Mouse (Mus musculus) neural tube, embryonic 15.5 days (tissue): ENCODE measurements around the gene Hectd4. TPM values are rescaled to one million over a fixed set of nuclear protein-coding genes. Genes with fewer than 3 reads are reported as not detected.

ENCODE experiments used
- ATAC-seq: fragments of 200-750 bp; cut with Nextera tagmentation; 2 replicates; pipeline ENCODE4 v1.8.0; 2017; ENCODE audit warnings: mild to moderate bottlenecking, moderate TSS enrichment, moderate library complexity; ENCODE audit not compliant: low FRiP score
- H3K27ac ChIP-seq: fragments of 300-500 bp; sonication (generic); replicated peaks from 2 replicates; pipeline ENCODE4 v1.5.1; 2015; ENCODE audit warnings: mild to moderate bottlenecking, inconsistent platforms
- H3K27me3 ChIP-seq: fragments of 300-500 bp; sonication (generic); replicated peaks from 2 replicates; pipeline ENCODE4 v1.6.1; 2015; ENCODE audit warnings: inconsistent platforms
- H3K36me3 ChIP-seq: fragments of 300-500 bp; sonication (generic); 2 replicates; pipeline ENCODE4 v1.6.1; 2015; ENCODE audit warnings: inconsistent platforms
- H3K4me1 ChIP-seq: fragments of 300-500 bp; sonication (generic); 2 replicates; pipeline ENCODE4 v1.6.1; 2015; ENCODE audit warnings: inconsistent platforms
- H3K4me2 ChIP-seq: fragments of 300-500 bp; sonication (generic); 2 replicates; pipeline ENCODE4 v1.6.1; 2015; ENCODE audit warnings: inconsistent platforms, mild to moderate bottlenecking, moderate library complexity
- H3K4me3 ChIP-seq: fragments of 300-500 bp; sonication (generic); replicated peaks from 2 replicates; pipeline ENCODE4 v1.5.1; 2015; ENCODE audit warnings: mild to moderate bottlenecking, inconsistent platforms
- H3K9ac ChIP-seq: fragments of 300-500 bp; sonication (generic); replicated peaks from 2 replicates; pipeline ENCODE4 v1.6.1; 2015; ENCODE audit warnings: mild to moderate bottlenecking, inconsistent platforms
- H3K9me3 ChIP-seq: fragments of 300-500 bp; sonication (generic); replicated peaks from 2 replicates; pipeline ENCODE4 v1.6.1; 2016; ENCODE audit warnings: inconsistent platforms
- WGBS: fragments of 180-500 bp; shearing (Covaris S2); methylation state at CpG from one replicate; pipeline ENCODE4 v1.1.7; 2015; ENCODE audit warnings: mixed read lengths; 5-methylcytosine and 5-hydroxymethylcytosine counted together
- polyA plus RNA-seq: library from polyadenylated mRNA; unstranded; fragments of >200 nt; fragmentation: Nextera tagmentation; extraction: Ambion mirVana; gene quantifications from 2 replicates; pipeline ENCODE4 v1.2.1, GENCODE M21; 2015

Hectd4 gene
- 16.4 and 18.0 TPM in 2 replicates for polyA plus RNA-seq

DNA sequence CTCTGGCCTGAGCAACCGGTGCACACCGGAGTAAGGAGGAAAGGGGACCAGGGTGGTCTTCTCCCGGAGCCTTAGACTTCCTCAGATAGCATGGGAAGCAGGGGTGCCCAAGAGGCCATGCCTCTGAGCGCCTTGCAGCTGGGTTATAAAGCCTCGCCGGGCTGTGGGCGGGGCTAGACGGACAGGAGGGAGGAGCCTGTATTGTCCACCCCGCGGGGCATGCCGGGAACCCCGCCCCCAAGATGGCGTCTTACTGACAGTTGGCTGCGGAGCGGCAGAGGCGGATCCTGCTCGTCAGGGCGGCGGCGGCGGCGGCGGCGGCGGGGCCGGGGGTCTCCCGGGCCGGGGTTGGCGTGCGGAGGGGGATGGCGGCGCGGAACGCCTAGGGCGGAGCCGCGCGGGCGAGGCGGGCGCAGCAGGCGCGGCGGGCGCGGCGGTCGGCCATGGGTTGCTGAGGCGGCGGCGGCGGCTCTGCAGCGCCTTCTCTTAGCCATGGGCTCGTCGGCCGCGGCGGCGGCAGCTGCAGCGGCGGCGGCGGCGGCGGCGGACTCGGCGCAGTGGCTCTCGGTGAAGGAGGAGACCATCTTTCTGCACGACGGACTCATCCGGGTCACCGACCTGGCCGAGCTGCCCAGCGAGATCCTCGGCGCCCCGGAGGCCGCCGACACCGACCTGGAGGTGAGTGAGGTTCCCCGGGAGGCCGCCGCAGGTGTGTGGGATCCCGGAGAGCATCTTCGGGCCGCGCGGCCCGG is at the start of gene Hectd4:
Hectd4 (plus strand) TSS at position 240 of the 752 bp plus-strand sequence.
- peak within 1 kb of the TSS; percentile 96 for H3K9ac ChIP-seq
- peak within 1 kb of the TSS; percentile 74 for H3K4me2 ChIP-seq
- H3K9me3 ChIP-seq, result no peaks in the 10 kb centered on the region
- H3K27me3 ChIP-seq, result no peaks in the 10 kb centered on the region
- peaks cover 23% of the 10 kb centered on the region for H3K4me1 ChIP-seq
- H3K27ac ChIP-seq, result peak within 1 kb of the TSS; percentile 96
- WGBS, result under 1% methylated on average over 81 of the region's 90 CpGs
- H3K4me3 ChIP-seq, result peak within 1 kb of the TSS; percentile 73
- no peaks in the 10 kb centered on the region for H3K36me3 ChIP-seq
- peak; percentile 87 for ATAC-seq

GRCm38 (mm10) chr5:121172835-121173234 is 47.2 kb upstream of the Hectd4 start:
- H3K4me1 ChIP-seq, result no peaks in the 10 kb centered on the region
- peaks cover 25% of the 10 kb centered on the region for H3K36me3 ChIP-seq
- ATAC-seq, result no peak
- no peaks in the 10 kb centered on the region for H3K27me3 ChIP-seq
- H3K27ac ChIP-seq, result no peak overlapping the region
- H3K9ac ChIP-seq, result no peak overlapping the region
- WGBS, result 86% methylated on average over 4 of the region's 4 CpGs
- no peak overlapping the region for H3K4me3 ChIP-seq
- H3K9me3 ChIP-seq, result no peaks in the 10 kb centered on the region
- H3K4me2 ChIP-seq, result no peak overlapping the region

- Histone ChIP-seq H3K27ac (no peak overlapping the region; the same call in 1 of the 2 replicates), H3K9ac (no peak overlapping the region), H3K4me1 (peaks cover 28% of the 10 kb centered on the region), H3K27me3 (no peaks in the 10 kb centered on the region), H3K4me3 (no peak overlapping the region), H3K9me3 (no peaks in the 10 kb centered on the region), H3K36me3 (no peaks in the 10 kb centered on the region), H3K4me2 (no peak overlapping the region)
- 73% methylated on average over 9 of the region's 9 CpGs for WGBS
- ATAC-seq, result no peak
These were observed 40.8 kb upstream of the Hectd4 start for GRCm38 (mm10) chr5:121179077-121179857.

GRCm38 (mm10) chr5:121183269-121183668 is 36.8 kb upstream of the Hectd4 start:
- Histone ChIP-seq H3K9me3 (no peaks in the 10 kb centered on the region), H3K4me2 (no peak overlapping the region), H3K4me1 (peaks cover 68% of the 10 kb centered on the region), H3K36me3 (no peaks in the 10 kb centered on the region), H3K27me3 (no peaks in the 10 kb centered on the region), H3K9ac (no peak overlapping the region), H3K27ac (no peak overlapping the region; the same call in 1 of the 2 replicates), H3K4me3 (no peak overlapping the region)
- WGBS, result 26% methylated on average over 9 of the region's 9 CpGs
- no peak for ATAC-seq

GRCm38 (mm10) chr5:121184375-121184774 is 35.6 kb upstream of the Hectd4 start:
- Histone ChIP-seq H3K4me1 (peaks cover 74% of the 10 kb centered on the region), H3K4me3 (no peak overlapping the region), H3K9me3 (no peaks in the 10 kb centered on the region), H3K27ac (0 out of 2 replicates have a peak overlapping the region, but pooled peaks have one; percentile 65), H3K36me3 (no peaks in the 10 kb centered on the region), H3K9ac (no peak overlapping the region), H3K4me2 (no peak overlapping the region), H3K27me3 (no peaks in the 10 kb centered on the region)
- no peak for ATAC-seq
- 71% methylated on average over 2 of the region's 2 CpGs for WGBS

GRCm38 (mm10) chr5:121184945-121185551 is 35.0 kb upstream of the Hectd4 start:
- no peaks in the 10 kb centered on the region for H3K9me3 ChIP-seq
- no peak overlapping the region for H3K9ac ChIP-seq
- peak overlapping the region; percentile 65; the same call in 1 of the 2 replicates for H3K27ac ChIP-seq
- H3K4me2 ChIP-seq, result peak overlapping the region; percentile 15; the same call in 1 of the 2 replicates
- H3K36me3 ChIP-seq, result no peaks in the 10 kb centered on the region
- WGBS, result 17% methylated on average over 11 of the region's 11 CpGs
- peaks cover 79% of the 10 kb centered on the region for H3K4me1 ChIP-seq
- H3K27me3 ChIP-seq, result no peaks in the 10 kb centered on the region
- no peak for ATAC-seq
- H3K4me3 ChIP-seq, result no peak overlapping the region

- H3K9me3 ChIP-seq, result no peaks in the 10 kb centered on the region
- no peak for ATAC-seq
- no peak overlapping the region for H3K4me2 ChIP-seq
- no peak overlapping the region for H3K27ac ChIP-seq
- no peaks in the 10 kb centered on the region for H3K36me3 ChIP-seq
- WGBS, result 41% methylated on average over 8 of the region's 8 CpGs
- peaks cover 78% of the 10 kb centered on the region for H3K4me1 ChIP-seq
- H3K27me3 ChIP-seq, result no peaks in the 10 kb centered on the region
- H3K4me3 ChIP-seq, result no peak overlapping the region
- no peak overlapping the region for H3K9ac ChIP-seq
These were observed 32.4 kb upstream of the Hectd4 start for GRCm38 (mm10) chr5:121187580-121188001.

DNA sequence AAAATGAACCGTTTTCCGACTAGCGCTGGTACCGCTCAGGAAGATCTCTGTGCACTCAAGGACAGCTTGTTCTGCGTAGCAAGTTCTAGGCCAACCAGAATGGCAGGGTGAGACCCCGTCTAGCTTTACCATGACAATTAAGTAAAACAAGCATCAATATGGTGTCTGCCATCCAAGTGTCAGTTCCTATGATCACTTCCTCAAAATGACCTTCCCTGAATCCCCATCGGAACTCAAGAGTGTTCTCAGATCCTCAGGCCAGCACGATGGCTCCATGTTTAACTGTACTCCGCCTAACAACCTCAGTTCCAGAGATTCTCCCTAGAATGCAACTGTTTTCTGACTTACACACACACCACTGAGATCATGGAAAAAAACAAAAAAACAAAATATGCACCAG is 31.8 kb upstream of the Hectd4 start:
- Histone ChIP-seq H3K27ac (no peak overlapping the region), H3K4me1 (peaks cover 73% of the 10 kb centered on the region), H3K4me2 (no peak overlapping the region), H3K36me3 (no peaks in the 10 kb centered on the region), H3K9ac (no peak overlapping the region), H3K9me3 (no peaks in the 10 kb centered on the region), H3K27me3 (no peaks in the 10 kb centered on the region), H3K4me3 (no peak overlapping the region)
- no peak for ATAC-seq
- 89% methylated on average over 9 of the region's 9 CpGs for WGBS

GRCm38 (mm10) chr5:121189182-121189581 is 30.8 kb upstream of the Hectd4 start:
- Histone ChIP-seq H3K27ac (no peak overlapping the region), H3K9me3 (no peaks in the 10 kb centered on the region), H3K4me2 (peak overlapping the region; percentile 19), H3K4me3 (no peak overlapping the region), H3K9ac (no peak overlapping the region), H3K36me3 (no peaks in the 10 kb centered on the region), H3K27me3 (no peaks in the 10 kb centered on the region), H3K4me1 (peaks cover 64% of the 10 kb centered on the region)
- ATAC-seq, result no peak
- 81% methylated on average over 9 of the region's 9 CpGs for WGBS

- H3K9me3 ChIP-seq, result no peaks in the 10 kb centered on the region
- H3K4me1 ChIP-seq, result peaks cover 52% of the 10 kb centered on the region
- WGBS, result 30% methylated on average over 21 of the region's 21 CpGs
- H3K27me3 ChIP-seq, result no peaks in the 10 kb centered on the region
- peak overlapping the region; percentile 87 for H3K27ac ChIP-seq
- H3K4me2 ChIP-seq, result peak overlapping the region; percentile 80
- peak overlapping the region; percentile 93 for H3K9ac ChIP-seq
- no peak for ATAC-seq
- peak overlapping the region; percentile 93 for H3K4me3 ChIP-seq
- H3K36me3 ChIP-seq, result no peaks in the 10 kb centered on the region
These were observed 29.7 kb upstream of the Hectd4 start for GRCm38 (mm10) chr5:121190210-121190835.
